Mouse (Mus musculus) adrenal gland, adult 8-10 months (tissue): ENCODE data around the gene 6030452D12Rik. TPM values are rescaled to one million over a fixed set of nuclear protein-coding genes. Genes with fewer than 3 reads are reported as not detected.
A peak's percentile ranks its signal among the peaks of the same experiment; 100 is the strongest.

Experiments
- DNase-seq: peaks from one replicate; pipeline ENCODE4 v3.0.0; 2022
- total RNA-seq, 4 experiments: library from RNA; stranded (reverse); gene quantifications; 2 replicates each; pipeline ENCODE4 v1.2.4; 2022

The 6030452D12Rik gene
- total RNA-seq, 4 experiments from 2014 or later = not detected

GRCm38 (mm10) chr8:106518763-106519162 is 18.4 kb downstream of the 6030452D12Rik start:
- DNase-seq = no peak

GRCm38 (mm10) chr8:106520578-106520977 is 20.3 kb downstream of the 6030452D12Rik start:
- no peak for DNase-seq

- no peak for DNase-seq
Measured at GRCm38 (mm10) chr8:106521845-106522244, 21.5 kb downstream of the 6030452D12Rik start.

GRCm38 (mm10) chr8:106526725-106527124 is 26.4 kb downstream of the 6030452D12Rik start:
- DNase-seq = no peak

GRCm38 (mm10) chr8:106527241-106528036 is 27.1 kb downstream of the 6030452D12Rik start:
- DNase-seq = peak; percentile 37

GRCm38 (mm10) chr8:106528596-106529249 is 28.4 kb downstream of the 6030452D12Rik start:
- no peak for DNase-seq

- no peak for DNase-seq
Measured at GRCm38 (mm10) chr8:106529885-106530482, 29.7 kb downstream of the 6030452D12Rik start.

- no peak for DNase-seq
Measured at GRCm38 (mm10) chr8:106530566-106530965, 30.2 kb downstream of the 6030452D12Rik start.

GRCm38 (mm10) chr8:106533709-106534108 is 33.4 kb downstream of the 6030452D12Rik start:
- no peak for DNase-seq

- DNase-seq = no peak
Measured at GRCm38 (mm10) chr8:106534449-106534848, 34.1 kb downstream of the 6030452D12Rik start.

- no peak for DNase-seq
Measured at GRCm38 (mm10) chr8:106535448-106535847, 35.1 kb downstream of the 6030452D12Rik start.

- no peak for DNase-seq
Measured at GRCm38 (mm10) chr8:106539193-106539592, 38.9 kb downstream of the 6030452D12Rik start.

GRCm38 (mm10) chr8:106541002-106541401 is 40.7 kb downstream of the 6030452D12Rik start:
- no peak for DNase-seq

GRCm38 (mm10) chr8:106543043-106543442 is 42.7 kb downstream of the 6030452D12Rik start:
- no peak for DNase-seq

- no peak for DNase-seq
Measured at GRCm38 (mm10) chr8:106545149-106545548, 44.8 kb downstream of the 6030452D12Rik start.

- no peak for DNase-seq
Measured at GRCm38 (mm10) chr8:106546746-106547145, 46.4 kb downstream of the 6030452D12Rik start.

- no peak for DNase-seq
Measured at GRCm38 (mm10) chr8:106548366-106548936, 48.1 kb downstream of the 6030452D12Rik start.

GRCm38 (mm10) chr8:106550906-106551305 is 50.6 kb downstream of the 6030452D12Rik start:
- no peak for DNase-seq

- no peak for DNase-seq
Measured at GRCm38 (mm10) chr8:106554011-106554410, 53.7 kb downstream of the 6030452D12Rik start.

GRCm38 (mm10) chr8:106556068-106556645 is 55.8 kb downstream of the 6030452D12Rik start:
- no peak for DNase-seq
